21 mouse cellular contexts compared by ENCODE assay signal in genomic region chr10:105802132-105802531, GRCm38 (mm10). TPM values are rescaled to one million over a fixed set of nuclear protein-coding genes. Genes with fewer than 3 reads are reported as not detected.
DNase-seq lines count a peak whose midpoint lies in the region; TF ChIP-seq lines count a peak whose summit lies in the region.
"Had no signal": no experiment of that assay in that cellular context is flagged by ENCODE, and none has a peak within 500 bp of the region (broad histone marks: within the 10 kb centered on the region; RNA-seq: fewer than 3 reads in every experiment).

No protein-coding gene starts in this region.

- no peaks in the 10 kb centered on the region for H3K27me3 ChIP-seq in MEL (ENCODE audit: control insufficient read depth in 1 of 2, insufficient read depth in 2 of 2, low read length in 2 of 2)
- H3K27me3 ChIP-seq: embryonic facial prominence, embryonic 12.5 days; forebrain, embryonic 12.5 days; heart, embryonic 12.5 days; intestine, embryonic 15.5 days had no signal

- H3K27ac ChIP-seq in MEL (ENCODE audit: control insufficient read depth, low read depth, low read length): no peak overlapping the region
- H3K27ac ChIP-seq: embryonic facial prominence, embryonic 12.5 days; forebrain, embryonic 12.5 days; gastrocnemius, adult 2 months; hindbrain, embryonic 10.5 days; hindbrain, embryonic 14.5 days; intestine, embryonic 15.5 days had no signal

- H3K9ac ChIP-seq in MEL (ENCODE audit: control insufficient read depth, low read depth, low read length, poor library complexity, severe bottlenecking): no peak overlapping the region
- H3K9ac ChIP-seq: embryonic facial prominence, embryonic 12.5 days; forebrain, embryonic 12.5 days; heart, embryonic 12.5 days; hindbrain, embryonic 14.5 days; intestine, embryonic 15.5 days had no signal

- no peaks in the 10 kb centered on the region for H3K9me3 ChIP-seq in MEL (replicated peaks; ENCODE audit: insufficient read depth, low read length)
- H3K9me3 ChIP-seq: embryonic facial prominence, embryonic 12.5 days; forebrain, embryonic 12.5 days; heart, embryonic 12.5 days; hindbrain, embryonic 10.5 days; intestine, embryonic 15.5 days had no signal

- no peak for TF ChIP-seq POLR2A in MEL (IDR thresholded peaks at IDR 0.05; ENCODE audit: control insufficient read depth in 1 of 2, insufficient read depth in 1 of 2, low read depth in 1 of 2, low read length in 2 of 2, poor library complexity in 1 of 2)

- H3K36me3 ChIP-seq in MEL (ENCODE audit: control insufficient read depth in 1 of 2, insufficient read depth in 2 of 2, low read length in 2 of 2): peaks cover 0 to 15% of the 10 kb centered on the region in 2 experiments; a peak in 2 of 4 replicates
- H3K36me3 ChIP-seq: embryonic facial prominence, embryonic 12.5 days; forebrain, embryonic 12.5 days; hindbrain, embryonic 10.5 days; intestine, embryonic 15.5 days had no signal

- no peaks in the 10 kb centered on the region for H3K79me2 ChIP-seq in MEL (ENCODE audit: control insufficient read depth, insufficient read depth, low read length, poor library complexity)

- TF ChIP-seq RAD21 in MEL (IDR thresholded peaks at IDR 0.05; ENCODE audit: low read depth, low read length): no peak

- DNase-seq in right cerebral cortex, adult 18-20 months: peak; percentile 18
- DNase-seq in right cerebral cortex, postnatal 4 days: no peak
- peak; percentile 29 for DNase-seq in MEL (ENCODE audit: low read depth, low spot score)
- peak; percentile 1 for DNase-seq in c-Kit-positive CD71-positive TER-119-positive erythroid progenitor cells, embryonic 14.5 days (ENCODE audit: low spot score)
- DNase-seq in cerebellum, adult 11 months: no peak
- no peak for DNase-seq in urinary bladder, postnatal 36 days (ENCODE audit: low spot score in 2 of 2)
- DNase-seq in spleen, postnatal 10 days (ENCODE audit: low spot score in 2 of 2): no peak
- DNase-seq: adrenal gland, postnatal 36 days; B cell, adult 2 months; cerebellum, adult 18-20 months; cerebellum, postnatal 10 days; embryo, embryonic 11 days; gastrocnemius, adult 2 months; gastrocnemius, postnatal 25 days; kidney, adult 18-20 months had no signal

- TF ChIP-seq EP300 in MEL (IDR thresholded peaks at IDR 0.05; ENCODE audit: low read depth in 1 of 2, low read length in 2 of 2): no peak

- no peak overlapping the region for H3K4me3 ChIP-seq in MEL (ENCODE audit: control insufficient read depth in 1 of 2, insufficient read depth in 1 of 2, low read depth in 2 of 2, low read length in 2 of 2)
- H3K4me3 ChIP-seq: embryonic facial prominence, embryonic 12.5 days; forebrain, embryonic 12.5 days; gastrocnemius, adult 2 months; heart, embryonic 12.5 days; hindbrain, embryonic 10.5 days; intestine, embryonic 15.5 days had no signal

- peaks cover 5 to 12% of the 10 kb centered on the region in 2 experiments for H3K4me1 ChIP-seq in MEL (ENCODE audit: control insufficient read depth in 1 of 2, insufficient read depth in 2 of 2, low read length in 2 of 2)
- H3K4me1 ChIP-seq: forebrain, embryonic 12.5 days; heart, embryonic 12.5 days; hindbrain, embryonic 10.5 days; intestine, embryonic 15.5 days had no signal

- TF ChIP-seq CTCF in MEL (IDR thresholded peaks at IDR 0.05 in 2 of 3, conservative IDR thresholded peaks at IDR 0.05 in 1 of 3; ENCODE audit: control insufficient read depth in 1 of 3, insufficient read depth in 1 of 3, low read depth in 2 of 3, low read length in 3 of 3, poor library complexity in 1 of 3, severe bottlenecking in 1 of 3): no peak

TF ChIP-seq in MEL, 35 proteins besides CTCF, POLR2A, EP300 and RAD21:
- TF ChIP-seq GATA1 (IDR thresholded peaks at IDR 0.05; ENCODE audit: low read depth, low read length): no peak

RNA-seq across cellular contexts. Expression of gene Ccdc59, which starts 38.7 kb away (rescaled TPM):
- 21.9 and 24.8 TPM in 2 replicates for total RNA-seq in MEL (2012; rRNA removed)
- 10 to 100 TPM in 1 of 2 experiments, not detected in 1; 48.2 TPM for polyA plus RNA-seq in MEL (2012; ENCODE audit: insufficient read depth in 1 of 2, insufficient read length in 2 of 2, low read depth in 1 of 2, low replicate concordance in 2 of 2, missing spikeins in 1 of 2)

RNA-seq across cellular contexts. Expression of gene Mettl25, which starts 39.0 kb away (rescaled TPM):
- total RNA-seq in MEL (2012; rRNA removed): 8.9 and 9.4 TPM in 2 replicates
- polyA plus RNA-seq in MEL (2012; ENCODE audit: insufficient read depth in 1 of 2, insufficient read length in 2 of 2, low read depth in 1 of 2, low replicate concordance in 2 of 2, missing spikeins in 1 of 2): 1 to 10 TPM in 1 of 2 experiments, not detected in 1; 5.6 TPM

Comparison
In these comparisons a context has a peak if more than half of its experiments do, and no peak if none do; other contexts are left out.
1. DNase-seq: peak in right cerebral cortex, adult 18-20 months (single experiment), MEL (single experiment) and c-Kit-positive CD71-positive TER-119-positive erythroid progenitor cells, embryonic 14.5 days (single experiment); none in right cerebral cortex, postnatal 4 days (single experiment), cerebellum, adult 11 months (single experiment), urinary bladder, postnatal 36 days (0 of 2) and spleen, postnatal 10 days (0 of 2).